Mouse (Mus musculus) hindlimb bud, embryonic 11.5 days (tissue): ENCODE results near the gene Strn4.

Source experiments
- DNase-seq: peaks from one replicate; pipeline ENCODE4 v3.0.0-alpha.2; 2012; ENCODE audit warnings: low read depth, low spot score; ENCODE audit errors: extremely low spot score

Strn4 gene

GRCm38 (mm10) chr7:16875326-16875725 is 59.6 kb downstream of the Strn4 start:
- DNase-seq = no peak

GRCm38 (mm10) chr7:16876006-16876405 is 60.3 kb downstream of the Strn4 start:
- no peak for DNase-seq

GRCm38 (mm10) chr7:16876608-16877007 is 60.9 kb downstream of the Strn4 start:
- peak; percentile 87 for DNase-seq

- DNase-seq = no peak
Measured at GRCm38 (mm10) chr7:16877717-16878116, 62.0 kb downstream of the Strn4 start.

GRCm38 (mm10) chr7:16879796-16880547 is 64.3 kb downstream of the Strn4 start:
- no peak for DNase-seq

GRCm38 (mm10) chr7:16880615-16881014 is 64.9 kb downstream of the Strn4 start:
- no peak for DNase-seq

- DNase-seq = no peak
Measured at GRCm38 (mm10) chr7:16883162-16883561, 67.5 kb downstream of the Strn4 start.

- no peak for DNase-seq
Measured at GRCm38 (mm10) chr7:16884334-16884733, 68.6 kb downstream of the Strn4 start.

- no peak for DNase-seq
Measured at GRCm38 (mm10) chr7:16885271-16885776, 69.6 kb downstream of the Strn4 start.

- DNase-seq = no peak
Measured at GRCm38 (mm10) chr7:16885905-16886304, 70.2 kb downstream of the Strn4 start.
